Mouse (Mus musculus) testis, adult 2 months (tissue): ENCODE data around the gene Kazn.

Experiments
- CTCF ChIP-seq: fragments of 200-500 bp; IDR thresholded peaks from 2 replicates; pipeline ENCODE4 v1.5.1; 2012; ENCODE audit warnings: low read depth, mild to moderate bottlenecking, inconsistent platforms, low read length, moderate library complexity; ENCODE audit not compliant: control insufficient read depth, insufficient read depth, insufficient replicate concordance
- POLR2A ChIP-seq: fragments of 200-500 bp; IDR thresholded peaks from 2 replicates; pipeline ENCODE4 v1.6.1; 2012; ENCODE audit warnings: low read depth, mild to moderate bottlenecking, inconsistent platforms, low read length, moderate library complexity; ENCODE audit not compliant: control insufficient read depth

GRCm38 (mm10) chr4:142184852-142185532 lies 54.2 kb downstream of the Kazn start:
- TF ChIP-seq CTCF (no peak), POLR2A (no peak)
